Mouse (Mus musculus) ES-E14 (cell line): ENCODE data around the gene Pkib.

Experiments
- CHD2 ChIP-seq: IDR thresholded peaks from 2 replicates; pipeline ENCODE4 v1.6.1; 2014; ENCODE audit warnings: mild to moderate bottlenecking, low read depth, low read length, inconsistent platforms
- HCFC1 ChIP-seq: IDR thresholded peaks from 2 replicates; pipeline ENCODE4 v1.6.1; 2012; ENCODE audit warnings: low read length, inconsistent platforms, borderline replicate concordance; ENCODE audit not compliant: insufficient read depth
- MAFK ChIP-seq: IDR thresholded peaks from 2 replicates; pipeline ENCODE4 v1.6.1; 2014; ENCODE audit warnings: mild to moderate bottlenecking, low read depth, low read length, inconsistent platforms; ENCODE audit not compliant: insufficient read depth
- ZNF384 ChIP-seq: IDR thresholded peaks from 2 replicates; pipeline ENCODE4 v1.6.1; 2012; ENCODE audit warnings: low read depth, low read length, inconsistent platforms

DNA sequence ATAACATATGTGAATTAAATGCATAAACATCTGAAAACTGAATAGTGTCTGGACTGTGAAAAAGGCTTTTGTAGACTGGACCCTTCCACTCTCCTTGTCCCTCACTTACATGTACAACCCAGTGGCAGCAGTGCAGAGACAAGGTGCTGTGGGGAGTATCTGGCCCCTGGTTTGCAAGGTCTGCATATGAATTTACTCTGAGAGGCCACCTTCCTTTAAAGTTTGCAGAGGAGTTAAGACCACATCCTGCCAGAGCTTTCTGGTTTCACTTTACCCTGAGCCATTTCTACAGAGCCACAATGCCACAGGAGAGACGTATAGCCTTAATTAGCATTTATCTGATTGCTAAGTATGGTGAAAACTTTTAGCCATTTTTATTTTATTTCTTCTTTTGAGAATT lies 121.6 kb downstream of the Pkib start:
- TF ChIP-seq ZNF384 (no peak), CHD2 (no peak), HCFC1 (no peak), MAFK (no peak)
